Mouse (Mus musculus): ENCODE measurements around the gene Gm28230.

Gm28230 gene

DNA sequence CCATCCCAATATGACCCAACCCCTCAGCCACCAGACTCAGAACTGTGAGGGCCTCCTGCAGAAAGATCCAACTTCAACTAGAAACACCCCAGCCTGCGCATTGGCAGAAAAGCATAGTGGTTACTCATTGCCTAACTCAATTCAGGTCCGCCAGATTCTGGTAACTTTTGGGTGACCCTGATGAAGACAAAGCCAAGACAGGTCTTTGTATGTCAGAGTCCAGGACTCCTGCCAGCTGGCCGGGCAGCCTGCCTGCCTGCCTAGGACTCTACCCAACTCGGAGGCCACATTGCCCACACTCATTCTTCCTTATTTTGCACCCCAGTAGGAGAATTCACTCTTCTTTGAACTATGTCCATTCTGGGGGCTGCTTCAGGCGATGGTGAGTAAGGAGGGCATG is at the start of gene Gm28230:
Gene Gm28230 (plus strand): TSS at position 178 of the 400 bp plus-strand sequence.
- no peak for DNase-seq (ENCODE audit: low spot score)

- no peak for DNase-seq (ENCODE audit: low spot score)
These were observed 49.4 kb upstream of the Gm28230 start for GRCm38 (mm10) chr2:74677106-74677505.

DNA sequence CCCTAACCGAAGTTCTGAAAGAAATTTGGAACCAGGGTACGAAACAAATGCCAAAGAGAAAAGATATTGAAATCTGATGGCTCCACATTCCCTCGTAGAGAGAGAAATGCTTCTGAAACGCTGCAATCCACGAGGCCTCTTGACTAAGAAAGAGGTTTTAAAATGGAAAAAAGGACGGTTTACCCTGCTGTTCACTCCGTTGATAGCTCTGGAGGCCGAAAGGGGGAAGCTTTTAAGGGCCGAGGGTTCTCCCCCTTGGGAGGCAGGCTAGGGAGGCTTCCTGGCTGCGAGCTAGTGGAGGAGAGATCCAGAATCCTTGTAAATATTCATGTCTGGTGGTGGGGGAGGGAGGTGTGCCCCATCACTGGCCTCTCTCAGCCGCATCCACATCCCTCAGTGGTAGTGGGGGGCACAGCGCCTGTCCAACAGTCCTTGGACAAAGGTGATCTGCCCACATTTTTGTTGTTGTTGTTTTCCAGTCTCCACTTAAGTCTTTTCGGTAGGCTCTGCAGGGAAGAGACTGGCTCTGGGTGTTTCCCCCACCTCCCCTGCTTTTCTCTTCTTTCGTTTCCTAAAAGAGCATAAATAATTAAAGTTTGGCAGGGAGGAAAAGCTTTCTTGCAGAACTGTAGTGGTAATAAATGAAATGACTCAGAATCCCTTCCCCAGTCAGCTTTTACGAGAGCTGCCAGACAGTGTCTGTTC is 47.5 kb upstream of the Gm28230 start, which contains the start of gene Hoxd11:
Gene Hoxd11 (plus strand): TSS at position 667 of the 705 bp plus-strand sequence.
- DNase-seq (ENCODE audit: low spot score) = no peak

DNA sequence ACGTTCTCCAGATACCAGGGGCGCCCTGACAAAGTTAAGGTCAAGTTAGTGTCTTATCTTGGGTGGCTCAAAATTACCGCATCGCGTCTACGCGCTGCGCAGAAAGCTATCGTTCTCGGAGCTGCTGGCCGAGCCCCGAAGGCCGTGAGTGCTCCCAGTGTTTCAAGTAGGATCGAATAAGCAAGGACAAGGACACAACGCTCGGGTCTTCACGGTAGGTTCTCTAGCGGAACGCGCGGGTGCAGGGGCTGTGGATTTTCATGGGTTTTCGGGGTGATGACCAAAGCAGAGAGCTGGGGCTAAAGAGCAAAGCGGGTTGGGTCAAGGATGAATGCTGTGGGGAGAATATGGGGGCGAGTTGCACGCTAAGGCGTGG is 46.9 kb upstream of the Gm28230 start:
- no peak for DNase-seq (ENCODE audit: low spot score)

- no peak for DNase-seq (ENCODE audit: low spot score)
These were observed 46.5 kb upstream of the Gm28230 start for GRCm38 (mm10) chr2:74679980-74680379.

DNA sequence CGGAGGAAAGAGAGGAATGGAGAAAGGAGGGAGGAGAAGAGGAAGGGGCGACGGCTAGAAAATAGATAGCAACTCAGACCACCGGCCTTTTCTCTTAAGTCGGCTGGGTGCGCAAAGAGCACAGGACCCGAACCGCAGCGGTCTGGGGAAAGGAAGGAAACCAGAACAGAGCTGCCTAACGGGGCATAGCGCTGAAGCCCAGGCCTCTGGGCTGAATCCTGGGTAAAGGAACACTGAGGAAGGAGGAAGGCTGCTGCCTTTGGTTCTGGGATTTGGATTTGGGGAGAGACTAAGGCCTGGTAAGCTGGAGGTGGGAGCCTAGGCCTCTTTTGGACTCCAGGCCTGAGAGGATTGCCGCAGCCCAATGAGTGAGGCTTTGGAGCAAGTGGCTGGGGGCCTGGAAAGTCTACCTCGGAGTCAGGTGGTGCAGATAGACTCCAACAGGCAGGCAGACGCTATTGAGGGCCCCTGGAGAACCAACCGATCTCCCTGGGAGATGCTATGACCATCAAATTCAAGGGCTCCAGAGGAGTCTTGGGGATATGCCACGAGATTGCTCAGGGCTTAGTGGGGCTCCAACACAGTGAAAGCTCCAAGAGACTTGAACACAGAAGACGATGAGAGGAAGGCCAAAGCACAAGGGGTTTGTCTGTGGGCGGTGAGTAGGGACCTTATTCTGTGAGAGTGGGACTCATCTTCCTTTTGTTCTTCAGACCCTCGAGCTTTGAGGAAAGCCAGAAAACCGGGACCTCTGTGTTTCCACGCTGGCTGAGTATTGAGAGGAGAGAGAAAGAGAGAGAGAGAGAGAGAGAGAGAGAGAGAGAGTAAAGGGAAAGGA is 45.7 kb upstream of the Gm28230 start:
- no peak for DNase-seq (ENCODE audit: low spot score)

DNA sequence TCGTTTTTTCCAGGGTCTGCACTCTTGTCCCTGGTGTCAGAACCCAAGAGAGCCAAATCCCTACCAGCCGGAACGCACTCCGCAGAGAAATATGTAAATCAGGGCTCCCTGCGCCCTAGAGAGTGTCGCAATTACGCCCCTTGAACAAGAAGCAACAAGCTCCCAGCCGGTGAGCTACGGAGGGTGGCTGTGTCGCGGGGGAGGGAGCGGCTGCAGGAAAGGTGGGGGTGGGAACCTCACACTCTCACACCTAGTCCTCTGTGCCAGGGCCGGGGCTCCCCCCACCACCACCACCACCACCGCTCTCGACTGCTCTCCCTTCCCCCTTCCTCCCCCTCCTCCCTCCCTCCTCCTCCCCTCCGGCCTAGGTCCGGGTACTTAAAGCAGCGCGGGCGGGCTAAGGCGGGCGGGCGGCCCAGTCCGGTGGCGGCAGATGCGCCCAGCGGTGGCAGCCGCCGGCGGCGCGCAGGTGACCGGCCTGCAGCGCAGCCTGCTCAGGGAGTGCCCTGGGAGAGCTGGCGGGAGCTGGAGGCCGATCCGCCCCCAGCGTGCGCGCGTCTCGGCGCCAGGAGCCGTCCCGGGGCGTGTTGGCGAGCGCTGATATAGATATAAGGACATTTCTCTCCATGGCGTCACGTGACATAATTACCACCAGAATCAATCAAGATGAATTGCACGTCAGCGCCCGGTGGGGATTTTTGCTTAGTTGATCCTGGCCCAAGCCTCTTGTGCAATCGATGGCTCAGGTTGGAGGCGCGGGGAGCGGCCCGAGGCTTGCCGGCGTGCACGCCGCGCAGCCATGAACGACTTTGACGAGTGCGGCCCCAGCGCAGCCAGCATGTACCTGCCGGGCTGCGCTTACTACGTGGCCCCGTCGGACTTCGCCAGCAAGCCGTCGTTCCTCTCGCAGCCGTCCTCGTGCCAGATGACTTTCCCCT is 44.7 kb upstream of the Gm28230 start:
- DNase-seq (ENCODE audit: low spot score) = no peak

- DNase-seq (ENCODE audit: low spot score) = no peak
These were observed 43.7 kb upstream of the Gm28230 start for GRCm38 (mm10) chr2:74682796-74683195.

DNA sequence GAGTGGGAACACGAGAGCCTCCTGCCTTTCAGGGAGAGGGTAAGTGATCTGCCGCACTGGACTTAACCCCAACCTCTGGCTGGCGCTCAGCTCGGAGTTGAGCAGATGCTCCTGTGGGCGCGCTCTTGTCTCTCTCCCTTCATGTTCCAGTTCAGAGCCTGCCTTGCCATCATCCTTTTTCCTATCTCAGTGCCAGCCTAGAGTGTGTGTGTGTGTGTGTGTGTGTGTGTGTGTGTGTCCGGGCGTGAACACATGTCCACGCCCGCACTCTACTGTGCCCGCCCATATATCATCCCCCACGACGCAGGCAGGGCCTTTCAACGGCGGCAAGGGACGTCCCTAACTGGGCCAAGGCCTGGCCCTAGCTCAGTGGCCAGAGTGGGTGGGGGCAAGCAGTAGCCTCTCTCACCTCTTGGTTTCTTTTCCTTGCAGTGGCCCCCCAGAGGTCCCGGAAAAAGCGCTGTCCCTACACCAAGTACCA is 43.0 kb upstream of the Gm28230 start:
- no peak for DNase-seq (ENCODE audit: low spot score)

DNA sequence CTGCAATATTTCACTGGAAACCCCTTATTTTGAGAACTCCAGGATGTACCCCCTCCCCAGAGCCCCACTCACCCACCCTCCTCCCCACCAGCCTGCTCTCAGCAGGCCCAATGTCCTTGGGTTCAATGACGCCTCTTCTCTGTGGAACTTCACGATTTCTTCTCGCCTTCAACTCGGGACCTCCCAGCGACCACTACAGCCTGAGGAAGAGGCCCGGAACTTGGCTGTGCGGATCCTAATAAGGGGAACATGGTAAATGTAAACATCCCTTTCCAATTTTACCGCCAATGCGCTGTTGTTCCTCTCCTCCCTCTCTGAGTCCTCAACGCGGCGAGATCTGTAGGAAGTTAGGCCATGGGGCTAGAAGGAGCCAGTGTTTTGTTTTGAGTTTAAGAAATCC is 42.4 kb upstream of the Gm28230 start:
- DNase-seq (ENCODE audit: low spot score) = no peak

GRCm38 (mm10) chr2:74685059-74685603 is 41.4 kb upstream of the Gm28230 start:
- no peak for DNase-seq (ENCODE audit: low spot score)

- DNase-seq (ENCODE audit: low spot score) = no peak
These were observed 40.1 kb upstream of the Gm28230 start for GRCm38 (mm10) chr2:74686301-74686987.

- DNase-seq (ENCODE audit: low spot score) = no peak
These were observed 39.4 kb upstream of the Gm28230 start for GRCm38 (mm10) chr2:74686988-74687697.

- DNase-seq (ENCODE audit: low spot score) = no peak
These were observed 38.6 kb upstream of the Gm28230 start for GRCm38 (mm10) chr2:74687698-74688555.

GRCm38 (mm10) chr2:74688795-74689573 is 37.5 kb upstream of the Gm28230 start:
- DNase-seq (ENCODE audit: low spot score) = no peak

- no peak for DNase-seq (ENCODE audit: low spot score)
These were observed 36.8 kb upstream of the Gm28230 start for GRCm38 (mm10) chr2:74689574-74690337.

GRCm38 (mm10) chr2:74690338-74690716 is 36.2 kb upstream of the Gm28230 start:
- DNase-seq (ENCODE audit: low spot score) = no peak

Data from spleen, adult 12 weeks (tissue).